Mouse (Mus musculus): ENCODE measurements around the gene Dusp6. TPM values are rescaled to one million over a fixed set of nuclear protein-coding genes. Genes with fewer than 3 reads are reported as not detected.
"Not testable (repeated sequence)": the region's sequence is repeated elsewhere in the genome, so short reads cannot be mapped to it uniquely, and the experiment has no call there.

Dusp6 gene
- 35.2 and 37.0 TPM in 2 replicates for polyA plus RNA-seq (2015; fragmentation: Nextera tagmentation; extraction: Ambion mirVana)

DNA sequence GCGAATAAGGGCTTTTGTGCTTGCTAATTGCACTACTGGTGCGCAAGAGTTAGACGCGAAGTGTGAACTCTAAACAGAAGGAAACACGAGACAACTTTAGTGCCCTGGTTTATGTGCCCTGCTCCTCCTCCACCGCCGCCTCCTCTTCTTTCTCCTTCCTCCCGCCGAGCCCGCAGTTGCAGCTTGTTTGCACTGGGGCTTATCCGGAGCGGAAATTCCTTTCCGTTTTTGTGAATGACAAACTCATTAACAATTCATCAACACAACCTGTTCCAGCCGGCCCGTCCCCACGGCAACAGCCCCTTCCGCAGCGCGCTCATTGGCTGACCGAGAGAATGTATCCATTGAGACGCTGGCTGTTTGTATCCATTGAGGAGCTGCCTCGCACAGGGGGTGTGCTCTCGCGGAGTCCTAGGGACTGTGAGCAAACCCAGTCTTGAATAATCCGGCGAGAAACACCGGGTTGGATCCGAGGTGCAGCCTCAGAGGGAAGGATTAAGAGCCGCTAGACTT, at the start of gene Dusp6:
TSS of gene Dusp6 (plus strand) at position 365 of the 513 bp plus-strand sequence.
- peak; percentile 97 for ATAC-seq
- no peaks in the 10 kb centered on the region for H3K36me3 ChIP-seq (ENCODE audit: control insufficient read depth, insufficient read depth, low read length)
- peak within 1 kb of the TSS; percentile 82 for H3K9ac ChIP-seq (ENCODE audit: low read depth, low read length)
- H3K9me3 ChIP-seq (ENCODE audit: control insufficient read depth, low read length): no peaks in the 10 kb centered on the region
- under 1% methylated on average over 29 of the region's 29 CpGs for WGBS
- H3K4me1 ChIP-seq (ENCODE audit: control insufficient read depth, insufficient read depth, low read depth, low read length): peaks cover 9% of the 10 kb centered on the region
- peak within 1 kb of the TSS; percentile 60 for H3K4me3 ChIP-seq (ENCODE audit: low read length)
- H3K27me3 ChIP-seq (replicated peaks; ENCODE audit: control insufficient read depth, insufficient read depth, low read length): no peaks in the 10 kb centered on the region
- H3K27ac ChIP-seq (ENCODE audit: low read depth, low read length): peak within 1 kb of the TSS; percentile 91
- peak within 1 kb of the TSS; percentile 92 for H3K4me2 ChIP-seq (ENCODE audit: low read length)

DNA sequence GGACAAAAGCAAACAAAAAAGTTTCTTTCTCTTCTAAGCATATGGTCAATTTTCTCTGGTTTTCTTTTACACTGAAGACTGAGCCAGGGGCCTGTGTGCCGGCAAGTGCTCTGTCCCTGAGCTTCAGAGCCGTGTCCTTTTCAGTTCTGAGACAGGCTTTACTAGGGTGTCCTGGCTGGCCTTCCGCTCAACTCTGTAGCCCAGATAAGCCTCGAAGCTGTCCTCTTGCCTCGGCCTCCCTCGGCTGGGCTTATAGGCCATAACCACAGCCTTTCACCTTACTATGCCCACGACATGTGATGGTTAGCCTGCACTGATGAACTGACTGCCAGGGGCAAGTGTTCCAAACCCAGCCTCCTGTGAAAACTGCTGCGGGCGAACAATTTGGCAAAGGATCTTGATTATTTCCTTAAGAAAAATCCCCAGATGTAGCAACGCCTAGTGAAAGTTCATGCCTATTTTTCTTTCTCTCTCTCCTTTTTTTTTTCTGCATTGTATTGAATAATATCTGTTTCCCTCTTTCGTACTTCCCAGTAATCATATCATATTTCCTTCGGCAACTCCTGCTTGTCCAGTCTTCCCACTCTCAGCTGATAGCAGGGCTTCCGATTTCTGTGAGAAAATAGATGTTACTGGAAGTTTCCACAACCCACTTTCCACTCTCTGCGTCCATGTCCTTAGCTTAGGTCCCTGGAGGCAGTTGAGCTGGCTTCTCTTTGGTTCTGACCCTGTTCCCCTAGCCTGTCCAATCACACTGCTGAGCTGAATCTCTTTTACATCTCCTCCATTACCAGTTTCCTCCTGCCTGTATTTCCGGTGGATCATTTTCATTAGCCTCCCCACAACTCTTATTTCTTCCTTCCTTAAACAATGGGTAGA, 48.4 kb upstream of the Dusp6 start:
- ATAC-seq: no peak
- H3K4me1 ChIP-seq (ENCODE audit: control insufficient read depth, insufficient read depth, low read depth, low read length): no peaks in the 10 kb centered on the region
- no peak overlapping the region for H3K27ac ChIP-seq (ENCODE audit: low read depth, low read length)
- no peak overlapping the region for H3K4me2 ChIP-seq (ENCODE audit: low read length)
- no peaks in the 10 kb centered on the region for H3K9me3 ChIP-seq (ENCODE audit: control insufficient read depth, low read length)
- H3K36me3 ChIP-seq (ENCODE audit: control insufficient read depth, insufficient read depth, low read length): no peaks in the 10 kb centered on the region
- H3K4me3 ChIP-seq (ENCODE audit: low read length): no peak overlapping the region
- H3K27me3 ChIP-seq (replicated peaks; ENCODE audit: control insufficient read depth, insufficient read depth, low read length): no peaks in the 10 kb centered on the region
- H3K9ac ChIP-seq (ENCODE audit: low read depth, low read length): no peak overlapping the region
- WGBS: 90% methylated on average over 15 of the region's 15 CpGs

DNA sequence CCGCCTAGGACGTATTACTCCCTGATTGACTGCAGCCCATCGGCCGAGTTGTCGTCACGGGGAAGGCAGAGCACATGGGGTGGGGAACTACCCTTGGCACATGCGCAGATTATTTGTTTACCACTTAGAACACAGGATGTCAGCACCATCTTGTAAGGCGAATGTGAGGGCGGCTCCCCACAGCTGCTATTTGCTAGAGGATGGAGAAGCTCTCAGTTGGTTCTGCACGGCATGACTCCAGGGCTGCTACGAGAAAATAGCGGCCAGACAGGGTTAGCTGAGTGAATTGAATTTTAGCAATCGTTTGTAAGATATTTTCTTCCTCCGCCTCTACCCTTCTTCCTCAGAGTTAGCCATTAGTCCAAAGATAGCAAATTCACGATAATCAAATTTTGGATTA, 46.5 kb upstream of the Dusp6 start:
- WGBS: 87% methylated on average over 15 of the region's 15 CpGs
- not testable (repeated sequence) for H3K4me3 ChIP-seq (ENCODE audit: low read length); ATAC-seq; H3K4me2 ChIP-seq (ENCODE audit: low read length); H3K9ac ChIP-seq (ENCODE audit: low read depth, low read length); H3K36me3 ChIP-seq (ENCODE audit: control insufficient read depth, insufficient read depth, low read length); H3K9me3 ChIP-seq (ENCODE audit: control insufficient read depth, low read length); H3K27me3 ChIP-seq (replicated peaks; ENCODE audit: control insufficient read depth, insufficient read depth, low read length); H3K4me1 ChIP-seq (ENCODE audit: control insufficient read depth, insufficient read depth, low read depth, low read length); H3K27ac ChIP-seq (ENCODE audit: low read depth, low read length)

DNA sequence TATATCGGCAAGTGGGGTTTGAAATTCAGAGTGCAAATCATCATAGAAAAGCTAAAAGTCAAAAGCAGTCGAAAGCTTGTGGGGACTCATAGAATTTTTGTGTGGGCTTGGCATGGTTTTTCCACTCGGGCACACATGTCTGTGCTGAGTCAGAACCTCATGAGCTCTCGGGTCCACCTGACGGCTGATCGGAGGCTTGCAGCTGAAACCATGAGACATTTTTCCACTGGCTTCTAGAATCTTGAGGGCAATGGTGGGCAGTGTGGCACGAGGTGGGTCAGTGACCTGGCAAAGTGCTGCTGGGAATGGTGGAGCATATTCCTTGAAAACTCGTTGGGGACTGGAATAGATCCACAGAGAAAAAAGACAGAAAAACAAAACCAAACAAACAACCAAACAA, 41.5 kb upstream of the Dusp6 start:
- no peak for ATAC-seq
- WGBS: 89% methylated on average over 8 of the region's 8 CpGs
- Histone ChIP-seq H3K36me3 (ENCODE audit: control insufficient read depth, insufficient read depth, low read length) (no peaks in the 10 kb centered on the region), H3K4me1 (ENCODE audit: control insufficient read depth, insufficient read depth, low read depth, low read length) (no peaks in the 10 kb centered on the region), H3K4me3 (ENCODE audit: low read length) (no peak overlapping the region), H3K9me3 (ENCODE audit: control insufficient read depth, low read length) (no peaks in the 10 kb centered on the region), H3K27me3 (replicated peaks; ENCODE audit: control insufficient read depth, insufficient read depth, low read length) (no peaks in the 10 kb centered on the region), H3K27ac (ENCODE audit: low read depth, low read length) (no peak overlapping the region), H3K9ac (ENCODE audit: low read depth, low read length) (no peak overlapping the region), H3K4me2 (ENCODE audit: low read length) (no peak overlapping the region)

DNA sequence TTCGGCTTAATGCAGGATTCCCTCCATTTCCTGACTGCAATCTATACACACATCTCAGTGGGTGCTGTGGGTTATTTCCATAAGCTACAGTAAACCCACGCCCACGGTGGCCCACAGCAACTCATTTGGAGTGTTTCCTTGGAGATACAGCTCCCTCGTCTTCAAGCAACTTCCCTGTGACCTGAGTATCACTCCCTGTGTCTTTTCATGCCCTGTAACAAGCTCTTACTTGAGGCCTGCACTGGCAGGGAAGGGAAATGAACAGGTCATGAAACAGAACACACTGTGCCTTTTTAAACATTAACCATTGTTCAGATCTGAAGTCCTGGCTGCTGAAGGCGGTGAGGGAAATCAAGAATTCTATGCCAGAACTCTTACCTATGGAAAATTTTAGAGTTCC, 40.3 kb upstream of the Dusp6 start:
- Histone ChIP-seq H3K27ac (ENCODE audit: low read depth, low read length) (no peak overlapping the region), H3K4me3 (ENCODE audit: low read length) (no peak overlapping the region), H3K4me1 (ENCODE audit: control insufficient read depth, insufficient read depth, low read depth, low read length) (no peaks in the 10 kb centered on the region; the same call in 1 of the 2 replicates), H3K36me3 (ENCODE audit: control insufficient read depth, insufficient read depth, low read length) (no peaks in the 10 kb centered on the region), H3K27me3 (replicated peaks; ENCODE audit: control insufficient read depth, insufficient read depth, low read length) (no peaks in the 10 kb centered on the region), H3K4me2 (ENCODE audit: low read length) (no peak overlapping the region), H3K9ac (ENCODE audit: low read depth, low read length) (no peak overlapping the region), H3K9me3 (ENCODE audit: control insufficient read depth, low read length) (no peaks in the 10 kb centered on the region)
- WGBS: 77% methylated on average over 5 of the region's 5 CpGs
- ATAC-seq: no peak

DNA sequence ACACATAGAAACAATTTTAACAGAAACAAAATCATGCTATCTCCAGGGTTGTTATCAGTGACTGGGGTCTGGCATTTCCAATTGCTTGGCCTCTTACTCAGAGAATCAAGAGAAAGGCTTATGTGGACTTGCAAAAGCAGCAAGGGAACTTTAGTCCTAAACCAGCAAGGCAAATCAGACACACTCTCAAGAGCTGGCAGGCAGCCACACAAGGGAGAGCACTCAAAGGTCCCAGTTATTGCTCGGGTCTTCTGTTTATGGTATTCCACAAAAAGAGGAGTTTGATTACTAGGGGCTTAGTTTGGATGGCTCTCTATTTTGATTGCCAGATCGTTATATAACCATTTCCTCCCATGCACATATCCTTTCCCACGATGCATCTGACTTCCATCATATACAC, 38.8 kb upstream of the Dusp6 start:
- no peak for ATAC-seq
- Histone ChIP-seq H3K4me1 (ENCODE audit: control insufficient read depth, insufficient read depth, low read depth, low read length) (peaks cover 8% of the 10 kb centered on the region), H3K4me2 (ENCODE audit: low read length) (no peak overlapping the region), H3K9ac (ENCODE audit: low read depth, low read length) (no peak overlapping the region), H3K27me3 (replicated peaks; ENCODE audit: control insufficient read depth, insufficient read depth, low read length) (no peaks in the 10 kb centered on the region), H3K36me3 (ENCODE audit: control insufficient read depth, insufficient read depth, low read length) (no peaks in the 10 kb centered on the region), H3K4me3 (ENCODE audit: low read length) (no peak overlapping the region), H3K27ac (ENCODE audit: low read depth, low read length) (no peak overlapping the region), H3K9me3 (ENCODE audit: control insufficient read depth, low read length) (no peaks in the 10 kb centered on the region)
- WGBS: 68% methylated on average over 3 of the region's 3 CpGs

DNA sequence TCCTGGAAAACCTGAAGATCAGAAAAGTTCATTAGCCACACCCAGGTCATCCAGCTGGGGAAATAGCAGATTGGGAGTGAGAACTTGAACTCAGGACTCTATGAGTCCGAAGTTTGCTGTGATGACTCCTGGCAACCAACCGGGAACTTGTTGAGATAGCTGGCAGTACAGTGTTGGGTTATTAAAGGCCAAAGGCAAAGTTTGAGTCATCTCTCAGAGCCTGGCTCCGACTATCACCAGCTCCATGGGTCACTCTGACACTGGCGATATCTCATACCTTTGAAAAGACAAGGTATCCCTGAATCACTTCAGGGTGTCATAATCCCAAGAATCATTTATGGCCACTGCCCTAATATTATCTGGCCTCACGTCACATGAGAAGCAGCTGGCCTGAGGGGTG, 36.2 kb upstream of the Dusp6 start:
- Histone ChIP-seq H3K4me3 (ENCODE audit: low read length) (no peak overlapping the region), H3K27ac (ENCODE audit: low read depth, low read length) (no peak overlapping the region), H3K9ac (ENCODE audit: low read depth, low read length) (no peak overlapping the region), H3K4me2 (ENCODE audit: low read length) (no peak overlapping the region), H3K9me3 (ENCODE audit: control insufficient read depth, low read length) (no peaks in the 10 kb centered on the region), H3K4me1 (ENCODE audit: control insufficient read depth, insufficient read depth, low read depth, low read length) (peaks cover 8% of the 10 kb centered on the region), H3K36me3 (ENCODE audit: control insufficient read depth, insufficient read depth, low read length) (no peaks in the 10 kb centered on the region), H3K27me3 (replicated peaks; ENCODE audit: control insufficient read depth, insufficient read depth, low read length) (no peaks in the 10 kb centered on the region)
- no peak for ATAC-seq
- WGBS: 97% methylated on average over 5 of the region's 5 CpGs

DNA sequence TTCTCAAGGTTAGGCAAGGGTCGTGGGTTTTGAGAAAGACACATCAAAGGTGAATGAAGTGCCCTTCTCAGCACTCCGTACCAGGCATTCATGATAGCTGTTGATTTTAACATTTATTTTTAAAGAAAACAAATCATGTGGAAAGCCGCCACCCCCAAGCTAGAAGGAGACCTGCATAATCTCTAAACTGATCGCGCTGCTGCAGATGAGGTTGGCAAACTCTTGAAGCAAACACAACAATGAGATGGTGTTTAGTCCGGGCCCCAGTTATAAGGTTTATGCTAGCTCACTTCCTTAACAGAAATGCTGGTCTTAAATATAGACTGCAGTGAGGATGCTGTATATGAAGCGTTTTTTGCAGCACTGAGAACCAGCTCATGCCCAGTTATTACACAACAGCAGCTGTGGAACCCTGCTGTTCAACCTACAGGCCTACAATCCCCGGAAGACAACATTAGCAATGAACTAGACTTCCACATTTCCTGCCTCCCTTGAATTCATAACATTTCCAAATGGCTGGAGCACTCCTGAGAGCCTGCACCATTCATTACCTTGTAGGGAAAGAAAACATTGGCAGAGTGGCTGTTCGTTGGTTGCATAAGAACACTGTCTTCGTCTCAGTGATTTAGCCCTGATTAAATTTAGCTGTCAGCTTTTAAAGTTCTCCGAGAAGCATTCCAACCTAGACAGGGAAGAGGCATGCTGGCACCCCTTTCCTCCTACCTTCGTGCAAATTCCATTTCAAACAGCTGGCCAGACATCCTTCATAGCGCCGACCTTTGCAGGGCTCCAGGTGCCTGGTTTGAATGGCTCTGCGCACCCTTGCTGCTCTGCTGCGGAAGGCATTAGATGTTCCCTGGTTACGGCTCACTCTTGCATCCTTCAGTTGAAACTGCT, 34.8 kb upstream of the Dusp6 start:
- peak; percentile 48; the same call in 1 of the 2 replicates for ATAC-seq
- H3K4me1 ChIP-seq (ENCODE audit: control insufficient read depth, insufficient read depth, low read depth, low read length): peaks cover 8% of the 10 kb centered on the region
- peak overlapping the region; percentile 32; the same call in 1 of the 2 replicates for H3K4me2 ChIP-seq (ENCODE audit: low read length)
- H3K36me3 ChIP-seq (ENCODE audit: control insufficient read depth, insufficient read depth, low read length): no peaks in the 10 kb centered on the region
- H3K9me3 ChIP-seq (ENCODE audit: control insufficient read depth, low read length): no peaks in the 10 kb centered on the region
- H3K9ac ChIP-seq (ENCODE audit: low read depth, low read length): no peak overlapping the region; the same call in 1 of the 2 replicates
- no peak overlapping the region for H3K4me3 ChIP-seq (ENCODE audit: low read length)
- WGBS: 38% methylated on average over 17 of the region's 17 CpGs
- no peaks in the 10 kb centered on the region for H3K27me3 ChIP-seq (replicated peaks; ENCODE audit: control insufficient read depth, insufficient read depth, low read length)
- H3K27ac ChIP-seq (ENCODE audit: low read depth, low read length): peak overlapping the region; percentile 55; the same call in 1 of the 2 replicates
